Mouse (Mus musculus) liver, embryonic 14.5 days (tissue): ENCODE results near the gene Ptprd.

ENCODE experiments used
- CTCF ChIP-seq: IDR thresholded peaks from 2 replicates; pipeline ENCODE4 v1.5.1; 2016; ENCODE audit warnings: antibody characterized with exemption, low read depth, control low read depth
- EP300 ChIP-seq: IDR thresholded peaks from 2 replicates; pipeline ENCODE4 v1.6.1; 2016; ENCODE audit warnings: antibody characterized with exemption, low read depth

DNA sequence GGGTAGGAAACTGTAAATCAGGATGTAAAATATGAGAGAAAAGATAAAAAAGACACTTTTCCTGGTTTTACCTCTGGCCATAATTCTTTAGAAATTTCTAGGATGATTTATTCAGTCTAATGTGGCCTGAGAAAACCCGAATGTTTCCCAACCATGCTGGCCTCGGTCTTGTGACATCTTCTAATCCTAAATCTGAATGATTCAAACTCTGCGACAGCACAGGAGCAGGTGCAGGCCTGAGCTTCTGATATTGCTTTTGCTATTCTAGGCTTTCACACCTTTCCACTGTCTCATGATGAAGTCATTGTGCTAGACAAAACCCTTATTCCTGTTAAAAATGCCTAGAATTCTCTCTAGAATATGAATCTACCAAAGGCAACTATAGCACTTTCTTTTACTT, 51.3 kb downstream of the Ptprd start:
- TF ChIP-seq CTCF (no peak), EP300 (no peak)
